Mouse (Mus musculus) liver, embryonic 14.5 days (tissue): Measurements from ENCODE around the gene 9230104L09Rik. TPM values are rescaled to one million over a fixed set of nuclear protein-coding genes. Genes with fewer than 3 reads are reported as not detected.

Experiments used
- ATAC-seq: fragments of 200-750 bp; cut with Nextera tagmentation; 2 replicates; pipeline ENCODE4 v1.8.0; 2017; ENCODE audit warnings: moderate number of reproducible peaks, mild to moderate bottlenecking, moderate library complexity; ENCODE audit not compliant: insufficient read depth
- DNase-seq, 3 experiments: peaks; one replicate each; pipeline ENCODE4 v3.0.0-alpha.2; 2012 to 2013; ENCODE audit warnings: low read depth in 3 of 3, low spot score in 3 of 3
- H3K27ac ChIP-seq: fragments of 300-500 bp; sonication (generic); 2 replicates; pipeline ENCODE4 v1.5.1; 2014; ENCODE audit warnings: moderate library complexity, mild to moderate bottlenecking, control low read depth, inconsistent platforms
- H3K27me3 ChIP-seq: fragments of 300-500 bp; sonication (generic); 2 replicates; pipeline ENCODE4 v1.6.1; 2014; ENCODE audit warnings: mild to moderate bottlenecking, low read length, moderate library complexity; ENCODE audit not compliant: control insufficient read depth, insufficient read depth
- H3K36me3 ChIP-seq: fragments of 300-500 bp; sonication (generic); replicated peaks from 2 replicates; pipeline ENCODE4 v1.6.1; 2014; ENCODE audit warnings: low read depth; ENCODE audit not compliant: control insufficient read depth, insufficient read depth
- H3K4me1 ChIP-seq, 2 experiments: fragments of 200-500 bp in 1 of 2; fragments of 300-500 bp in 1 of 2; sonication (generic) in 1 of 2; replicated peaks; 2 replicates each; pipeline ENCODE4 v1.6.1; 2012 to 2014; ENCODE audit warnings: antibody characterized with exemption in 1 of 2, inconsistent platforms in 1 of 2, low read length in 1 of 2; ENCODE audit not compliant: control insufficient read depth in 2 of 2, insufficient read depth in 2 of 2
- H3K4me2 ChIP-seq: fragments of 300-500 bp; sonication (generic); 2 replicates; pipeline ENCODE4 v1.6.1; 2014; ENCODE audit warnings: low read depth, mild to moderate bottlenecking, control low read depth, moderate library complexity
- H3K4me3 ChIP-seq, 2 experiments: fragments of 200-500 bp in 1 of 2; fragments of 300-500 bp in 1 of 2; sonication (generic) in 1 of 2; 2 replicates each; pipeline ENCODE4 v1.5.1; 2012 to 2014; ENCODE audit warnings: low read depth in 2 of 2, low read length in 2 of 2, mild to moderate bottlenecking in 2 of 2, control low read depth in 1 of 2, inconsistent platforms in 1 of 2, moderate library complexity in 1 of 2; ENCODE audit not compliant: insufficient read depth in 1 of 2
- H3K9ac ChIP-seq: fragments of 300-500 bp; sonication (generic); replicated peaks from 2 replicates; pipeline ENCODE4 v1.6.1; 2014; ENCODE audit warnings: mild to moderate bottlenecking, control low read depth, moderate library complexity
- H3K9me3 ChIP-seq: fragments of 300-500 bp; sonication (generic); 2 replicates; pipeline ENCODE4 v1.6.1; 2016; ENCODE audit warnings: low read length, mixed read lengths; ENCODE audit not compliant: control insufficient read depth
- CTCF ChIP-seq: IDR thresholded peaks from 2 replicates; pipeline ENCODE4 v1.5.1; 2016; ENCODE audit warnings: antibody characterized with exemption, low read depth, control low read depth
- EP300 ChIP-seq: IDR thresholded peaks from 2 replicates; pipeline ENCODE4 v1.6.1; 2016; ENCODE audit warnings: antibody characterized with exemption, low read depth
- WGBS: fragments of 180-500 bp; shearing (Covaris S2); extraction: QIAGEN DNeasy Blood & Tissue Kit; methylation state at CpG from one replicate; pipeline ENCODE4 v1.1.7; 2014; ENCODE audit not compliant: insufficient replicate concordance; 5-methylcytosine and 5-hydroxymethylcytosine counted together
- polyA plus RNA-seq, 2 experiments: library from polyadenylated mRNA; depleted of rRNA in 1 of 2; stranded (reverse) in 1 of 2; unstranded in 1 of 2; fragments of >200 nt; fragmentation: Nextera tagmentation in 1 of 2; extraction: Ambion mirVana in 1 of 2; gene quantifications; 2 replicates each; pipeline versions ENCODE4 v1.2.1 to v1.2.3; 2012 to 2014

Gene 9230104L09Rik
- polyA plus RNA-seq, 2 experiments = not detected

- Histone ChIP-seq H3K4me2 (no peak overlapping the region), H3K27me3 (no peaks in the 10 kb centered on the region), H3K9me3 (no peaks in the 10 kb centered on the region), H3K36me3 (no peaks in the 10 kb centered on the region), H3K4me1 (no peaks in the 10 kb centered on the region), H3K9ac (no peak overlapping the region), H3K27ac (no peak overlapping the region), H3K4me3 (no peak overlapping the region)
- TF ChIP-seq CTCF (no peak), EP300 (no peak)
- 14% methylated on average over 3 of the region's 3 CpGs for WGBS
- DNase-seq (no peak), ATAC-seq (peak; percentile 37; the same call in 1 of the 2 replicates)
These were observed 63.3 kb downstream of the 9230104L09Rik start for GRCm38 (mm10) chr2:148801491-148801921.

DNA sequence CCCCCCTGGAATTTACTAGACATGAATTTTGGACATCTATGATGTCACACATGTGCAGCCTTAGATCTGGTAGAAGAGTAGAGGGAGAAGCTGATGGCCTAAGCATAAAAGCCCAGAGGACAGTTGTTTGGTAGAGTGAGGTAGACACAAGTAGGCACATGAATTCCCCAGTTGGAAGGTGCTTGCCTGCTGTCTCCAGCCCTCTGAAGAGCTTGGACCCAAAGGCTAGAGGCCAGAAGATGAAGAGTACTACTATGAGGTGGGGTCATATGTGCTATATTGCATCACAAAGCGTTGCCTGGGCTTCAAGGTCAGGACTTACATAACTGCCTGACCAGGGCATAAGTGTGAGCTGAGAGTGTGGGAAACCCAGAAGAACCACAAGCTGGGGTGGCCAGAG lies 66.4 kb downstream of the 9230104L09Rik start, which contains the start of gene Cst8:
Gene Cst8, plus strand, starts transcription at position 301 of the 400 bp plus-strand sequence.
- H3K9ac ChIP-seq = no peak within 1 kb of the TSS
- no peaks in the 10 kb centered on the region for H3K36me3 ChIP-seq
- TF ChIP-seq EP300 (no peak), CTCF (no peak)
- H3K27me3 ChIP-seq = no peaks in the 10 kb centered on the region
- ATAC-seq (no peak), DNase-seq (no peak)
- H3K4me3 ChIP-seq = no peak within 1 kb of the TSS
- H3K27ac ChIP-seq = no peak within 1 kb of the TSS
- no peaks in the 10 kb centered on the region for H3K9me3 ChIP-seq
- H3K4me1 ChIP-seq = no peaks in the 10 kb centered on the region
- H3K4me2 ChIP-seq = no peak within 1 kb of the TSS
- WGBS = 46% methylated on average over 1 of the region's 1 CpGs

Other genes starting within 250 kb of the 9230104L09Rik start
- gene Nxt1, start 192.4 kb downstream of the 9230104L09Rik start, polyA plus RNA-seq (2012; rRNA removed) = 34.8 and 43.9 TPM in 2 replicates
- 61.9 and 63.6 TPM in 2 replicates for gene Nxt1, start 192.4 kb downstream of the 9230104L09Rik start, polyA plus RNA-seq (2014; fragmentation: Nextera tagmentation; extraction: Ambion mirVana)
- 3.9 and 5.1 TPM in 2 replicates for gene Gzf1, start 184.0 kb downstream of the 9230104L09Rik start, polyA plus RNA-seq (2012; rRNA removed)
- 7.4 and 7.9 TPM in 2 replicates for gene Gzf1, start 184.0 kb downstream of the 9230104L09Rik start, polyA plus RNA-seq (2014; fragmentation: Nextera tagmentation; extraction: Ambion mirVana)
- gene Napb, start 132.6 kb downstream of the 9230104L09Rik start, polyA plus RNA-seq (2012; rRNA removed) = 0.30 and 0.36 TPM in 2 replicates
- 0.09 and 0.14 TPM in 2 replicates for gene Napb, start 132.6 kb downstream of the 9230104L09Rik start, polyA plus RNA-seq (2014; fragmentation: Nextera tagmentation; extraction: Ambion mirVana)
- not detected in 2 replicates for gene Cstl1, start 114.7 kb downstream of the 9230104L09Rik start, polyA plus RNA-seq (2012; rRNA removed)
- gene Cstl1, start 114.7 kb downstream of the 9230104L09Rik start, polyA plus RNA-seq (2014; fragmentation: Nextera tagmentation; extraction: Ambion mirVana) = not detected in 2 replicates
- gene Cst11, start 93.5 kb downstream of the 9230104L09Rik start, polyA plus RNA-seq (2012; rRNA removed) = not detected in 2 replicates
- not detected in 2 replicates for gene Cst11, start 93.5 kb downstream of the 9230104L09Rik start, polyA plus RNA-seq (2014; fragmentation: Nextera tagmentation; extraction: Ambion mirVana)
- not detected in 2 replicates for gene 8030411F24Rik, start 83.0 kb downstream of the 9230104L09Rik start, polyA plus RNA-seq (2012; rRNA removed)
- not detected in 2 replicates for gene 8030411F24Rik, start 83.0 kb downstream of the 9230104L09Rik start, polyA plus RNA-seq (2014; fragmentation: Nextera tagmentation; extraction: Ambion mirVana)
- gene Cst12, start 75.7 kb downstream of the 9230104L09Rik start, polyA plus RNA-seq (2012; rRNA removed) = not detected in 2 replicates
- not detected in 2 replicates for gene Cst12, start 75.7 kb downstream of the 9230104L09Rik start, polyA plus RNA-seq (2014; fragmentation: Nextera tagmentation; extraction: Ambion mirVana)
- 0.10 TPM in 1 of 2 replicates, not detected in the other for gene Cst8, start 66.3 kb downstream of the 9230104L09Rik start, polyA plus RNA-seq (2012; rRNA removed)
- 0.27 TPM in 1 of 2 replicates, not detected in the other for gene Cst8, start 66.3 kb downstream of the 9230104L09Rik start, polyA plus RNA-seq (2014; fragmentation: Nextera tagmentation; extraction: Ambion mirVana)
- gene Cst13, start 45.0 kb downstream of the 9230104L09Rik start, polyA plus RNA-seq (2012; rRNA removed) = not detected in 2 replicates
- gene Cst13, start 45.0 kb downstream of the 9230104L09Rik start, polyA plus RNA-seq (2014; fragmentation: Nextera tagmentation; extraction: Ambion mirVana) = not detected in 2 replicates
- gene Cst9, start 29.9 kb downstream of the 9230104L09Rik start, polyA plus RNA-seq (2012; rRNA removed) = 0.09 and 0.11 TPM in 2 replicates
- gene Cst9, start 29.9 kb downstream of the 9230104L09Rik start, polyA plus RNA-seq (2014; fragmentation: Nextera tagmentation; extraction: Ambion mirVana) = 0.39 TPM in 1 of 2 replicates, not detected in the other
- gene Cst3, start 10.7 kb upstream of the 9230104L09Rik start, polyA plus RNA-seq (2012; rRNA removed) = 93.7 and 106 TPM in 2 replicates
- 157 and 165 TPM in 2 replicates for gene Cst3, start 10.7 kb upstream of the 9230104L09Rik start, polyA plus RNA-seq (2014; fragmentation: Nextera tagmentation; extraction: Ambion mirVana)
- not detected in 2 replicates for gene Gm1330, start 138.2 kb upstream of the 9230104L09Rik start, polyA plus RNA-seq (2012; rRNA removed)
- not detected in 2 replicates for gene Gm1330, start 138.2 kb upstream of the 9230104L09Rik start, polyA plus RNA-seq (2014; fragmentation: Nextera tagmentation; extraction: Ambion mirVana)
- gene Gm10750, start 152.2 kb upstream of the 9230104L09Rik start, polyA plus RNA-seq (2012; rRNA removed) = not detected in 2 replicates
- not detected in 2 replicates for gene Gm10750, start 152.2 kb upstream of the 9230104L09Rik start, polyA plus RNA-seq (2014; fragmentation: Nextera tagmentation; extraction: Ambion mirVana)